Mouse (Mus musculus) heart, embryonic 13.5 days (tissue): ENCODE measurements at regions not wholly inside any gene's neighbourhood (a gene's known extent, or its start where the extent isn't known, plus 50 kb on each side); places are given as distances from the start of the nearest gene placed in this dataset.

ENCODE experiments used
- ATAC-seq: fragments of 200-750 bp; cut with Nextera tagmentation; 2 replicates; pipeline ENCODE4 v1.8.0; 2017; ENCODE audit warnings: moderate TSS enrichment; ENCODE audit not compliant: insufficient number of reproducible peaks, low FRiP score, low TSS enrichment; ENCODE audit errors: extremely low read depth
- H3K27ac ChIP-seq: fragments of 300-500 bp; sonication (generic); replicated peaks from 2 replicates; pipeline ENCODE4 v1.5.1; 2015; ENCODE audit warnings: moderate library complexity, mild to moderate bottlenecking, inconsistent platforms
- H3K27me3 ChIP-seq: fragments of 300-500 bp; sonication (generic); replicated peaks from 2 replicates; pipeline ENCODE4 v1.6.1; 2015; ENCODE audit warnings: mild to moderate bottlenecking, inconsistent platforms
- H3K36me3 ChIP-seq: fragments of 300-500 bp; sonication (generic); 2 replicates; pipeline ENCODE4 v1.6.1; 2015; ENCODE audit warnings: mild to moderate bottlenecking, inconsistent platforms
- H3K4me1 ChIP-seq: fragments of 300-500 bp; sonication (generic); 2 replicates; pipeline ENCODE4 v1.6.1; 2015; ENCODE audit warnings: inconsistent platforms
- H3K4me2 ChIP-seq: fragments of 300-500 bp; sonication (generic); 2 replicates; pipeline ENCODE4 v1.6.1; 2015; ENCODE audit warnings: inconsistent platforms, mild to moderate bottlenecking, moderate library complexity
- H3K4me3 ChIP-seq: fragments of 300-500 bp; sonication (generic); 2 replicates; pipeline ENCODE4 v1.5.1; 2015; ENCODE audit warnings: moderate library complexity, mild to moderate bottlenecking, inconsistent platforms
- H3K9ac ChIP-seq: fragments of 300-500 bp; sonication (generic); 2 replicates; pipeline ENCODE4 v1.6.1; 2015; ENCODE audit warnings: inconsistent platforms, mild to moderate bottlenecking, moderate library complexity
- H3K9me3 ChIP-seq: fragments of 300-500 bp; sonication (generic); 2 replicates; pipeline ENCODE4 v1.6.1; 2016; ENCODE audit warnings: inconsistent platforms
- WGBS: fragments of 180-500 bp; shearing (Covaris S2); methylation state at CpG from one replicate; pipeline ENCODE4 v1.1.7; 2015; ENCODE audit warnings: mixed read lengths; 5-methylcytosine and 5-hydroxymethylcytosine counted together

- H3K36me3 ChIP-seq: no peaks in the 10 kb centered on the region
- H3K9ac ChIP-seq: no peak overlapping the region
- H3K4me3 ChIP-seq: no peak overlapping the region
- H3K9me3 ChIP-seq: peaks cover 53% of the 10 kb centered on the region
- H3K4me1 ChIP-seq: no peaks in the 10 kb centered on the region
- 45% methylated on average over 8 of the region's 8 CpGs for WGBS
- no peak overlapping the region for H3K27ac ChIP-seq
- no peak for ATAC-seq
- no peaks in the 10 kb centered on the region for H3K27me3 ChIP-seq
- no peak overlapping the region for H3K4me2 ChIP-seq
Measured at GRCm38 (mm10) chr7:31455775-31456174, 80.4 kb downstream of the Scgb1b3 start.
